In the genomic region with DNA sequence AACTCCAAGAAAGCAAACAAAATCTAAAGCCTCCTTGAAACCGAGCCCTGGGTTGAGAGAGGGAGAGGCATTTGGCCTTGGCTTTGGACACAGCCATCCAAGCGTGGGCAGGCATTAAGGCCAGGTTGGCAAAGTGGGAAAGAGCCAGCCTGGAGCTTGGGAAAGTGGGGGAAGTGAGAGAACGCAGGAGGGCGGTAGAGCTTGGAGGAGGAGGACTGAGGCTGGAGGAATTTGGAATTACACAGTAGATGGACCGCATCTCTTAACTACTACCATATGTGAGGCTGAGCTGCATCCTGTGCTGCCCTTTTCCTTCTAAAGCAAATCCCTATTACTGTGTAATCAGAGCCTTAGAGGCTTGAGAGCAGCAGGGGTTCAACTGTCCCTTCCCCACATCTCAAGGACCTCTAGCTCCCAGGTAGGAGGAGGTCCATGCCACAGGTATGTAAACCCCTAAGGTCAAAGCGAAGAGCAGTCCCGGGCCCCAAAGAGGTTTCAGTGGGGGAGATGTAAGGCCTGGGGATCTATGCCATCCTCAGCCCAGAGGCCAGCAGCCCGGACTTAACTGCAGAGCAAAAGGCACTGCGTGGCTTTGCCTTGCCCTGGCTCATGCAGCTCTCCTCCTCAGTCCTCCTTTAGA, we compare ENCODE assay signal across 8 mouse cellular contexts. TPM values are rescaled to one million over a fixed set of nuclear protein-coding genes. Genes with fewer than 3 reads are reported as not detected.
DNase-seq lines count a peak whose midpoint lies in the region; ATAC-seq lines count a peak whose summit lies in the region.

No protein-coding gene starts in this region.

- no peak overlapping the region for H3K9ac ChIP-seq in forebrain, embryonic 11.5 days (ENCODE audit: low read length)
- no peak overlapping the region for H3K9ac ChIP-seq in forebrain, embryonic 13.5 days
- no peak overlapping the region; the same call in 1 of the 2 replicates for H3K9ac ChIP-seq in hindbrain, embryonic 12.5 days
- H3K9ac ChIP-seq in neural tube, embryonic 14.5 days (replicated peaks; ENCODE audit: low read depth, low read length) = no peak overlapping the region

- H3K4me3 ChIP-seq in forebrain, embryonic 11.5 days (ENCODE audit: low read depth, low read length) = no peak overlapping the region
- H3K4me3 ChIP-seq in forebrain, embryonic 13.5 days = no peak overlapping the region
- no peak overlapping the region for H3K4me3 ChIP-seq in hindbrain, embryonic 12.5 days
- H3K4me3 ChIP-seq in neural tube, embryonic 14.5 days (ENCODE audit: low read depth, low read length) = no peak overlapping the region

- no peaks in the 10 kb centered on the region for H3K36me3 ChIP-seq in forebrain, embryonic 11.5 days (ENCODE audit: control insufficient read depth, insufficient read depth, low read length)
- H3K36me3 ChIP-seq in forebrain, embryonic 13.5 days (ENCODE audit: poor library complexity, severe bottlenecking) = no peaks in the 10 kb centered on the region
- H3K36me3 ChIP-seq in hindbrain, embryonic 12.5 days = no peaks in the 10 kb centered on the region
- H3K36me3 ChIP-seq in neural tube, embryonic 14.5 days (ENCODE audit: control insufficient read depth, insufficient read depth, low read length) = no peaks in the 10 kb centered on the region

- no peak overlapping the region for H3K4me2 ChIP-seq in forebrain, embryonic 11.5 days (ENCODE audit: low read depth, low read length, severe bottlenecking)
- no peak overlapping the region for H3K4me2 ChIP-seq in forebrain, embryonic 13.5 days
- H3K4me2 ChIP-seq in hindbrain, embryonic 12.5 days (replicated peaks) = no peak overlapping the region
- H3K4me2 ChIP-seq in neural tube, embryonic 14.5 days (ENCODE audit: low read depth, low read length) = no peak overlapping the region

- H3K4me1 ChIP-seq in forebrain, embryonic 11.5 days (replicated peaks; ENCODE audit: control insufficient read depth, insufficient read depth, low read length) = peaks cover 6% of the 10 kb centered on the region; the same call in 1 of the 2 replicates
- peaks cover 14% of the 10 kb centered on the region for H3K4me1 ChIP-seq in forebrain, embryonic 13.5 days
- H3K4me1 ChIP-seq in hindbrain, embryonic 12.5 days = peaks cover 33% of the 10 kb centered on the region
- peaks cover 6% of the 10 kb centered on the region; the same call in 1 of the 2 replicates for H3K4me1 ChIP-seq in neural tube, embryonic 14.5 days (ENCODE audit: control insufficient read depth, insufficient read depth, low read length)

- H3K9me3 ChIP-seq in forebrain, embryonic 11.5 days (ENCODE audit: control insufficient read depth, low read length) = no peaks in the 10 kb centered on the region
- H3K9me3 ChIP-seq in forebrain, embryonic 13.5 days (replicated peaks) = no peaks in the 10 kb centered on the region
- no peaks in the 10 kb centered on the region for H3K9me3 ChIP-seq in hindbrain, embryonic 12.5 days (replicated peaks)
- no peaks in the 10 kb centered on the region for H3K9me3 ChIP-seq in neural tube, embryonic 14.5 days (ENCODE audit: control insufficient read depth, low read length)

- no peak for DNase-seq in forebrain, embryonic 11.5 days (ENCODE audit: low spot score)
- DNase-seq in ovary, adult 18-20 months (ENCODE audit: low spot score) = peak; percentile 80
- no peak for DNase-seq in ovary, postnatal 14 days (ENCODE audit: low spot score)
- DNase-seq in retina, embryonic 14.5 days (ENCODE audit: low spot score) = no peak
- no peak for DNase-seq in thymus, postnatal 36 days

- WGBS in forebrain, embryonic 11.5 days = 57% methylated on average over 9 of the region's 9 CpGs
- WGBS in forebrain, embryonic 13.5 days = 75% methylated on average over 9 of the region's 9 CpGs
- WGBS in hindbrain, embryonic 12.5 days = 60% methylated on average over 9 of the region's 9 CpGs
- WGBS in neural tube, embryonic 14.5 days = 58% methylated on average over 9 of the region's 9 CpGs

- H3K27ac ChIP-seq in forebrain, embryonic 11.5 days (ENCODE audit: low read depth, low read length) = peak overlapping the region; percentile 37; the same call in 1 of the 2 replicates
- no peak overlapping the region for H3K27ac ChIP-seq in forebrain, embryonic 13.5 days
- H3K27ac ChIP-seq in hindbrain, embryonic 12.5 days = peak overlapping the region; percentile 64
- H3K27ac ChIP-seq in neural tube, embryonic 14.5 days (ENCODE audit: low read depth, low read length) = peak overlapping the region; percentile 13; the same call in 1 of the 2 replicates

- no peaks in the 10 kb centered on the region for H3K27me3 ChIP-seq in forebrain, embryonic 11.5 days (ENCODE audit: control insufficient read depth, insufficient read depth, low read length)
- H3K27me3 ChIP-seq in forebrain, embryonic 13.5 days = no peaks in the 10 kb centered on the region
- no peaks in the 10 kb centered on the region for H3K27me3 ChIP-seq in hindbrain, embryonic 12.5 days
- H3K27me3 ChIP-seq in neural tube, embryonic 14.5 days (ENCODE audit: control insufficient read depth, insufficient read depth, low read length) = no peaks in the 10 kb centered on the region

- ATAC-seq in forebrain, embryonic 11.5 days (replicated peaks; ENCODE audit: low FRiP score) = no peak
- no peak for ATAC-seq in forebrain, embryonic 13.5 days
- no peak for ATAC-seq in hindbrain, embryonic 12.5 days (ENCODE audit: low FRiP score)
- ATAC-seq in neural tube, embryonic 14.5 days (ENCODE audit: low read depth) = no peak

RNA-seq across cellular contexts. Expression of a gene that starts 7.6 kb away (rescaled TPM):
- 196 and 197 TPM in 2 replicates for polyA plus RNA-seq in forebrain, embryonic 11.5 days (2014; fragmentation: Nextera tagmentation; extraction: Ambion mirVana)
- polyA plus RNA-seq in forebrain, embryonic 13.5 days (2015; fragmentation: Nextera tagmentation; extraction: Ambion mirVana) = 243 and 246 TPM in 2 replicates
- polyA plus RNA-seq in hindbrain, embryonic 12.5 days (2016; fragmentation: Nextera tagmentation; extraction: Ambion mirVana) = 222 and 249 TPM in 2 replicates
- polyA plus RNA-seq in neural tube, embryonic 14.5 days (2014; fragmentation: Nextera tagmentation; extraction: Ambion mirVana) = 61.1 and 200 TPM in 2 replicates

RNA-seq across cellular contexts. Expression of a gene that starts 33.9 kb away (rescaled TPM):
- 1.8 and 2.0 TPM in 2 replicates for polyA plus RNA-seq in forebrain, embryonic 11.5 days (2014; fragmentation: Nextera tagmentation; extraction: Ambion mirVana)
- 0.09 and 0.25 TPM in 2 replicates for polyA plus RNA-seq in forebrain, embryonic 13.5 days (2015; fragmentation: Nextera tagmentation; extraction: Ambion mirVana)
- polyA plus RNA-seq in hindbrain, embryonic 12.5 days (2016; fragmentation: Nextera tagmentation; extraction: Ambion mirVana) = 1.6 and 5.9 TPM in 2 replicates
- 0.07 and 0.17 TPM in 2 replicates for polyA plus RNA-seq in neural tube, embryonic 14.5 days (2014; fragmentation: Nextera tagmentation; extraction: Ambion mirVana)

RNA-seq across cellular contexts. Expression of a gene that starts 59.9 kb away (rescaled TPM):
- polyA plus RNA-seq in forebrain, embryonic 11.5 days (2014; fragmentation: Nextera tagmentation; extraction: Ambion mirVana) = 26.3 and 28.0 TPM in 2 replicates
- 21.3 and 27.1 TPM in 2 replicates for polyA plus RNA-seq in forebrain, embryonic 13.5 days (2015; fragmentation: Nextera tagmentation; extraction: Ambion mirVana)
- polyA plus RNA-seq in hindbrain, embryonic 12.5 days (2016; fragmentation: Nextera tagmentation; extraction: Ambion mirVana) = 26.1 and 26.4 TPM in 2 replicates
- 19.6 and 21.7 TPM in 2 replicates for polyA plus RNA-seq in neural tube, embryonic 14.5 days (2014; fragmentation: Nextera tagmentation; extraction: Ambion mirVana)
